In the genomic region with DNA sequence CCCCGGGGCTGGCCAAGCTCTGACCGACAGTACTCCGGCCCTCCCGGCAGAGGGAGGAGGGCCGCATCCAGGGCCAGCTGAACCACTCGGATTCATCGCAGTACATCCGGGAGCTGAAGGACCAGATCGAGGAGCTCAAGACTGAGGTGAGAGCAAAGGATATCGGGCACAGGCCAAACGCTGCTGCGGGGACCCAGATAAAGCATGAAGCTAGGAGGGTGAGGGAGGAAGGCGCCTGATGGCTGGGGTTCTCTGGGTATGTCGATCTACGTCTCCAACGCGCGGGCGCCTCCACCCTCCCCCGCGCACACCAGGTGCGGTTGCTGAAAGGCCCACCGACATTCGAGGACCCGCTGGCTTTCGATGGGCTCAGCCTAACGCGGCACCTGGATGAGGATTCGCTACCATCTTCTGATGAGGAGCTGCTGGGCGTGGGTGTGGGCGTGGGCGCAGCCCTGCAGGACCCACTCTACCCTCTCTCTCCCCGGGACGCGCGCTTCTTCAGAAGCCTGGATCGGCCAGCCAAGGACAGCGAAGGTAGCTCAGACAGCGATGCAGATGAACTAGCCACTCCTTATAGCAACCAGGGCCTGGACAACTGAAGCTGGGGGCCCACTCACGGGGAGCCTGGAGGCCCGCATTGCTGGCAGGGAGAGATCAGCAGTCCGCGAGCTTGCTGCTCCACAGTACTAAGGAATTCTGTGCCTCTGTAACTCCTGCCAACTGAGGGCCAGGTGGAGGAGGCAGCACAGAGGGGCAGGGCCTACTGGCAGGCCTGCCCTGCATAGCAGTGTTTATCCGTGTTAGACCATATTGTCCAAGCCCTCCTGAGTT, we compare ENCODE assay signal across 8 mouse cellular contexts. TPM values are rescaled to one million over a fixed set of nuclear protein-coding genes. Genes with fewer than 3 reads are reported as not detected.
DNase-seq lines count a peak whose midpoint lies in the region; ATAC-seq lines count a peak whose summit lies in the region.

No protein-coding gene starts in this region.

- no peak for DNase-seq in heart, adult 9 months (ENCODE audit: low spot score in 2 of 2)
- peak; percentile 38 for DNase-seq in c-Kit-positive CD71-positive TER-119-positive erythroid progenitor cells, embryonic 14.5 days (ENCODE audit: low spot score)
- peak; percentile 16 for DNase-seq in lung, postnatal 36 days
- no peak for DNase-seq in gastrocnemius, postnatal 25 days
- DNase-seq in adrenal gland, postnatal 10 days, result no peak

- no peaks in the 10 kb centered on the region for H3K9me3 ChIP-seq in heart, embryonic 14.5 days (ENCODE audit: control insufficient read depth, low read length)
- H3K9me3 ChIP-seq in forebrain, embryonic 16.5 days (ENCODE audit: control insufficient read depth, low read length), result 0 out of 2 replicates have a peak, but pooled peaks cover 3% of the 10 kb centered on the region

- H3K36me3 ChIP-seq in heart, embryonic 14.5 days (ENCODE audit: control insufficient read depth, insufficient read depth, low read length), result peaks cover 4% of the 10 kb centered on the region; the same call in 1 of the 2 replicates
- peaks cover 27% of the 10 kb centered on the region for H3K36me3 ChIP-seq in forebrain, embryonic 16.5 days (ENCODE audit: control insufficient read depth, insufficient read depth)

- H3K27me3 ChIP-seq in heart, embryonic 14.5 days (ENCODE audit: control insufficient read depth, insufficient read depth, low read length), result peaks cover 35% of the 10 kb centered on the region
- H3K27me3 ChIP-seq in forebrain, embryonic 16.5 days (replicated peaks; ENCODE audit: control insufficient read depth, insufficient read depth, low read length), result peaks cover 4% of the 10 kb centered on the region; the same call in 1 of the 2 replicates

- H3K4me1 ChIP-seq in heart, embryonic 14.5 days (ENCODE audit: control insufficient read depth in 2 of 2, insufficient read depth in 2 of 2, low read length in 2 of 2), result peaks cover 4 to 11% of the 10 kb centered on the region in 2 experiments
- peaks cover 15% of the 10 kb centered on the region for H3K4me1 ChIP-seq in forebrain, embryonic 16.5 days (replicated peaks; ENCODE audit: control insufficient read depth, insufficient read depth, low read length)

- 9% methylated on average over 44 of the region's 44 CpGs for WGBS in heart, embryonic 14.5 days
- WGBS in forebrain, embryonic 16.5 days, result 15% methylated on average over 43 of the region's 44 CpGs

- H3K4me2 ChIP-seq in heart, embryonic 14.5 days (ENCODE audit: low read length), result peak overlapping the region; percentile 59
- 0 out of 2 replicates have a peak overlapping the region, but pooled peaks have one; percentile 5 for H3K4me2 ChIP-seq in forebrain, embryonic 16.5 days (ENCODE audit: low read length)

- ATAC-seq in heart, embryonic 14.5 days (ENCODE audit: insufficient number of reproducible peaks, insufficient read depth, low FRiP score, low read depth), result no peak
- ATAC-seq in forebrain, embryonic 16.5 days, result no peak
- no peak for ATAC-seq in CD4-positive, CD25-positive, alpha-beta regulatory T cell, adult 4 months

- no peak overlapping the region for H3K27ac ChIP-seq in heart, embryonic 14.5 days (replicated peaks in 1 of 2; ENCODE audit: control insufficient read depth in 1 of 2, insufficient read depth in 1 of 2, low read depth in 2 of 2, low read length in 2 of 2)
- no peak overlapping the region for H3K27ac ChIP-seq in forebrain, embryonic 16.5 days (ENCODE audit: low read length)

- H3K4me3 ChIP-seq in heart, embryonic 14.5 days (ENCODE audit: control insufficient read depth in 1 of 2, insufficient read depth in 1 of 2, low read depth in 1 of 2, low read length in 2 of 2), result peak overlapping the region; percentile 11 to 24; a peak in 3 of 4 replicates
- H3K4me3 ChIP-seq in forebrain, embryonic 16.5 days (replicated peaks; ENCODE audit: low read length), result no peak overlapping the region

- peak overlapping the region; percentile 59 for H3K9ac ChIP-seq in heart, embryonic 14.5 days (ENCODE audit: low read length)
- H3K9ac ChIP-seq in forebrain, embryonic 16.5 days (replicated peaks; ENCODE audit: low read depth, low read length), result peak overlapping the region; percentile 29

RNA-seq across cellular contexts. Expression of gene Prr36, which starts 10.9 kb away (rescaled TPM):
- polyA plus RNA-seq in heart, embryonic 14.5 days (2014; fragmentation: Nextera tagmentation; extraction: Ambion mirVana), result 0.19 and 0.47 TPM in 2 replicates
- polyA plus RNA-seq in forebrain, embryonic 16.5 days (2015; fragmentation: Nextera tagmentation; extraction: Ambion mirVana), result 47.7 and 49.0 TPM in 2 replicates
- polyA plus RNA-seq in CD4-positive, CD25-positive, alpha-beta regulatory T cell, adult 4 months (2017; shearing (Covaris generic)), result under 1 TPM in 1 of 2 experiments, not detected in 1; 0.49 TPM
- under 1 TPM in 1 of 2 experiments, not detected in 1; 0.05 TPM for total RNA-seq in gastrocnemius, postnatal 25 days (2021)
- 1 to 10 TPM; 2.6 to 4.2 TPM for total RNA-seq in adrenal gland, postnatal 10 days (2021)

RNA-seq across cellular contexts. Expression of gene Lrrc8e, which starts 20.2 kb away (rescaled TPM):
- not detected in 2 replicates for polyA plus RNA-seq in heart, embryonic 14.5 days (2014; fragmentation: Nextera tagmentation; extraction: Ambion mirVana)
- 0.05 TPM in 1 of 2 replicates, not detected in the other for polyA plus RNA-seq in forebrain, embryonic 16.5 days (2015; fragmentation: Nextera tagmentation; extraction: Ambion mirVana)
- under 1 TPM in 1 of 2 experiments, not detected in 1; 0.34 TPM for polyA plus RNA-seq in CD4-positive, CD25-positive, alpha-beta regulatory T cell, adult 4 months (2017; shearing (Covaris generic))
- under 1 TPM in 1 of 2 experiments, not detected in 1; 0.08 TPM for total RNA-seq in gastrocnemius, postnatal 25 days (2021)
- 1 to 10 TPM; 8.5 to 8.6 TPM for total RNA-seq in adrenal gland, postnatal 10 days (2021)

RNA-seq across cellular contexts. Expression of gene Map2k7, which starts 32.1 kb away (rescaled TPM):
- 14.9 and 16.9 TPM in 2 replicates for polyA plus RNA-seq in heart, embryonic 14.5 days (2014; fragmentation: Nextera tagmentation; extraction: Ambion mirVana)
- 24.3 and 28.9 TPM in 2 replicates for polyA plus RNA-seq in forebrain, embryonic 16.5 days (2015; fragmentation: Nextera tagmentation; extraction: Ambion mirVana)
- 10 to 100 TPM; 23.2 to 31.7 TPM for polyA plus RNA-seq in CD4-positive, CD25-positive, alpha-beta regulatory T cell, adult 4 months (2017; shearing (Covaris generic))
- 10 to 100 TPM; 75.9 to 79.6 TPM for total RNA-seq in gastrocnemius, postnatal 25 days (2021)
- total RNA-seq in adrenal gland, postnatal 10 days (2021), result 10 to 100 TPM; 78.2 to 79.0 TPM

RNA-seq across cellular contexts. Expression of gene Gm49320, which starts 32.3 kb away (rescaled TPM):
- polyA plus RNA-seq in heart, embryonic 14.5 days (2014; fragmentation: Nextera tagmentation; extraction: Ambion mirVana), result 0.22 and 0.53 TPM in 2 replicates
- 0.98 and 1.3 TPM in 2 replicates for polyA plus RNA-seq in forebrain, embryonic 16.5 days (2015; fragmentation: Nextera tagmentation; extraction: Ambion mirVana)
- under 1 TPM in 1 of 2 experiments, not detected in 1; 0.46 TPM for polyA plus RNA-seq in CD4-positive, CD25-positive, alpha-beta regulatory T cell, adult 4 months (2017; shearing (Covaris generic))
- total RNA-seq in gastrocnemius, postnatal 25 days (2021), result under 1 TPM in 1 of 2 experiments, not detected in 1; 0.16 TPM
- total RNA-seq in adrenal gland, postnatal 10 days (2021), result 1 to 10 TPM in 1 of 2 experiments, not detected in 1; 2.4 TPM

RNA-seq across cellular contexts. Expression of gene Evi5l, which starts 40.0 kb away (rescaled TPM):
- 10.3 and 11.8 TPM in 2 replicates for polyA plus RNA-seq in heart, embryonic 14.5 days (2014; fragmentation: Nextera tagmentation; extraction: Ambion mirVana)
- polyA plus RNA-seq in forebrain, embryonic 16.5 days (2015; fragmentation: Nextera tagmentation; extraction: Ambion mirVana), result 97.4 and 117 TPM in 2 replicates
- polyA plus RNA-seq in CD4-positive, CD25-positive, alpha-beta regulatory T cell, adult 4 months (2017; shearing (Covaris generic)), result 1 to 10 TPM; 5.6 to 7.8 TPM
- total RNA-seq in gastrocnemius, postnatal 25 days (2021), result 10 to 100 TPM; 14.7 to 15.5 TPM
- total RNA-seq in adrenal gland, postnatal 10 days (2021), result 10 to 100 TPM; 29.6 to 46.0 TPM

Comparison
In these comparisons a context has a peak if more than half of its experiments do, and no peak if none do; other contexts are left out.
1. DNase-seq: peak in c-Kit-positive CD71-positive TER-119-positive erythroid progenitor cells, embryonic 14.5 days (single experiment) and lung, postnatal 36 days (single experiment); none in heart, adult 9 months (0 of 2), gastrocnemius, postnatal 25 days (single experiment) and adrenal gland, postnatal 10 days (single experiment).
2. RNA of gene Prr36, which starts 10.9 kb away (polyA plus RNA-seq): 47.7 to 49.0 TPM in forebrain, embryonic 16.5 days; 0.49 TPM in CD4-positive, CD25-positive, alpha-beta regulatory T cell, adult 4 months and 0.19 to 0.47 TPM in heart, embryonic 14.5 days; every median in the first group is over 10 times any median in the second.